Mouse (Mus musculus): ENCODE results near the gene Pex14. TPM values are rescaled to one million over a fixed set of nuclear protein-coding genes. Genes with fewer than 3 reads are reported as not detected.

The Pex14 gene
- polyA plus RNA-seq, 1 experiment from 2014 or later, result 63.9 TPM

- WGBS, result 40% methylated on average over 24 of the region's 24 CpGs
- H3K27me3 ChIP-seq (replicated peaks; ENCODE audit: control insufficient read depth, insufficient read depth, low read length), result no peaks in the 10 kb centered on the region
- H3K36me3 ChIP-seq (ENCODE audit: control insufficient read depth, insufficient read depth, low read length), result no peaks in the 10 kb centered on the region
- no peak overlapping the region for H3K4me2 ChIP-seq (ENCODE audit: low read length)
- H3K4me3 ChIP-seq (ENCODE audit: low read length), result no peak overlapping the region
- peak overlapping the region; percentile 58 for H3K27ac ChIP-seq (ENCODE audit: low read depth, low read length)
- peaks cover 32% of the 10 kb centered on the region for H3K4me1 ChIP-seq (ENCODE audit: control insufficient read depth, insufficient read depth, low read depth, low read length)
- ATAC-seq, result no peak
- no peaks in the 10 kb centered on the region for H3K9me3 ChIP-seq (ENCODE audit: control insufficient read depth, low read length)
- H3K9ac ChIP-seq (ENCODE audit: low read depth, low read length), result no peak overlapping the region
Measured at GRCm38 (mm10) chr4:148985541-148986476, 113.9 kb downstream of the Pex14 start.

DNA sequence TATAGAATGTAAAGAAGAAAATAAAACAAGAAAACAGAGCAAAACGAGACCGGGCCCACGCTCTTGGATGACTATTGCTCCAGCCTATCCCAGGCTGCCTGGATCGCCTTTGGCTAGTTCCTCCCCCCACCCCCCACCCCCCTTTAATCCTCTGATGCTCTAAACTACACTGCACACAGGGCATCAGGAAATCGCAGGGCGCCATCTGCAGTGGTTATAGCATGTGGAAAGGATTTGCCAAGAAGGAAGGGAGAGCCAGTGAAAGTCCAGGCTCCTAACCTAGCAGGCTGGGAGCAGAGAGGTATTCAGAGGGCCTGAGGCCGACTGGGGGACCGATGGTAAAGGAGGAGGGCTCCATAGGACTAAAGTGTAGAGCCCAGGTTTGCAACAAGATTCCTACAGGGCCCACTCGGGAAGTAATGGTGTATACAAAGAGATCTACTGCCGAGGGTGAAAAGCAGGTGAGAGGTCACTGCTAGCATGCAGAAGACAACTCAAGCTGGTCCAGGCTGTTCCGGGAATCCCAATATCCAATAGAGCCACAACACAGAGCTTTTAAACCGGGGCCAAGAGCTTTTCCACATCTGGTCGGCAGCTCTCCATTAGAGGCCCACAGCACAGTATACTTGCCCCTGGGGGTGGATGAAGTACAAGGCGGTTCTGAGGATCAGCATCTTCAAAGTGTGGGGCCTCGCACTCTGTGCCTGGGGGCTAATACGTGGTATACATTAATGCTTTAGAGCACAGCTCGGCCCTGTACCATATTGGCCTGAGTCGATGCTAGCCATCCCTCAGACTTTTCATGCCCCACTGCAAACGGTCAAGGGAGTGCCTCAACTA, 114.8 kb downstream of the Pex14 start:
- no peaks in the 10 kb centered on the region for H3K27me3 ChIP-seq (replicated peaks; ENCODE audit: control insufficient read depth, insufficient read depth, low read length)
- no peak overlapping the region for H3K4me3 ChIP-seq (ENCODE audit: low read length)
- 59% methylated on average over 19 of the region's 19 CpGs for WGBS
- H3K36me3 ChIP-seq (ENCODE audit: control insufficient read depth, insufficient read depth, low read length), result no peaks in the 10 kb centered on the region
- H3K4me1 ChIP-seq (ENCODE audit: control insufficient read depth, insufficient read depth, low read depth, low read length), result peaks cover 30% of the 10 kb centered on the region
- H3K9me3 ChIP-seq (ENCODE audit: control insufficient read depth, low read length), result no peaks in the 10 kb centered on the region
- H3K9ac ChIP-seq (ENCODE audit: low read depth, low read length), result no peak overlapping the region
- H3K27ac ChIP-seq (ENCODE audit: low read depth, low read length), result peak overlapping the region; percentile 58
- 0 out of 2 replicates have a peak, but pooled peaks have one; percentile 53 for ATAC-seq
- H3K4me2 ChIP-seq (ENCODE audit: low read length), result no peak overlapping the region

DNA sequence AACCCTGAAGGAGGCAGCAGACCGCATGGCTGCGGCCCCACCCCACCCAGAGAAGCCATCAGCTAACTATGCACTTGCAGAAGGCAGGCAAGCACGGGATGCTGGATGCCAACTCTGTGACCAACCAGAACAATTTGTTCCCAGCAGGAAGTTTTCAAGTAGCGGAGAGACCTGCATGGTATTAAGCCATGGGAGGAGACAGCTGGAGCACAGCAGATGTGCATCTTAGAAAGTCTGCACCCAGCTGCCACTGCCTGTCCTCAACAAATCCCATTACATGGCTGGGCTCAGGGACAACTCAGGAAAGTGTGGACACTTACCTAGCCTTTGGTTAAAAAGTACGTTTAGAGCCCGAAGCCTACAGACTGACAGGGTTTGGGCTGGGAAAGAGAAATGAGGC, 117.4 kb downstream of the Pex14 start:
- H3K4me2 ChIP-seq (ENCODE audit: low read length), result no peak overlapping the region
- peaks cover 30% of the 10 kb centered on the region for H3K4me1 ChIP-seq (ENCODE audit: control insufficient read depth, insufficient read depth, low read depth, low read length)
- H3K36me3 ChIP-seq (ENCODE audit: control insufficient read depth, insufficient read depth, low read length), result no peaks in the 10 kb centered on the region
- H3K9ac ChIP-seq (ENCODE audit: low read depth, low read length), result no peak overlapping the region
- no peak overlapping the region for H3K27ac ChIP-seq (ENCODE audit: low read depth, low read length)
- no peak for ATAC-seq
- no peaks in the 10 kb centered on the region for H3K27me3 ChIP-seq (replicated peaks; ENCODE audit: control insufficient read depth, insufficient read depth, low read length)
- no peak overlapping the region for H3K4me3 ChIP-seq (ENCODE audit: low read length)
- 53% methylated on average over 6 of the region's 6 CpGs for WGBS
- H3K9me3 ChIP-seq (ENCODE audit: control insufficient read depth, low read length), result no peaks in the 10 kb centered on the region

DNA sequence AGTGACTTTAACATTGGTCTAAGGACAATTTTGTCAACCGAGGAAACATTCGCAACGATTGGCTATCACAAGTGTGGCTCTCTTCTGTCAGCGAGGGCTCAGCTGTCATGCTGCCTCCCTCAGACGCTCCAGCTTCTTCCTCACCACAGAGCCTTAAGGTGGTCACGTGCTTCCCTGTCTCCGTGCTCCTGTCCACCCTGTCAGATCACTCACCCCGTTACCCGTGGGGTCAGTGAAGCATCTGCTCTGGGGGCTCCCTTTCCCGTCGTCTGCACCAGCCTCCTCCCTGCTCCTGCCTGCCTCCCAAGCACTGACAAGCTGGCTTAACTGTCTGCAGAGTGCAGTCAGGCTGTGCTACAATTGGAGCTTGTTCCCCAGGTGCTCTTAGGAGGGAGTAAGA, 119.8 kb downstream of the Pex14 start:
- Histone ChIP-seq H3K4me2 (ENCODE audit: low read length) (no peak overlapping the region), H3K9ac (ENCODE audit: low read depth, low read length) (no peak overlapping the region), H3K27me3 (replicated peaks; ENCODE audit: control insufficient read depth, insufficient read depth, low read length) (no peaks in the 10 kb centered on the region), H3K9me3 (ENCODE audit: control insufficient read depth, low read length) (no peaks in the 10 kb centered on the region), H3K36me3 (ENCODE audit: control insufficient read depth, insufficient read depth, low read length) (no peaks in the 10 kb centered on the region), H3K27ac (ENCODE audit: low read depth, low read length) (no peak overlapping the region), H3K4me3 (ENCODE audit: low read length) (no peak overlapping the region), H3K4me1 (ENCODE audit: control insufficient read depth, insufficient read depth, low read depth, low read length) (peaks cover 15% of the 10 kb centered on the region)
- 59% methylated on average over 11 of the region's 11 CpGs for WGBS
- no peak for ATAC-seq

DNA sequence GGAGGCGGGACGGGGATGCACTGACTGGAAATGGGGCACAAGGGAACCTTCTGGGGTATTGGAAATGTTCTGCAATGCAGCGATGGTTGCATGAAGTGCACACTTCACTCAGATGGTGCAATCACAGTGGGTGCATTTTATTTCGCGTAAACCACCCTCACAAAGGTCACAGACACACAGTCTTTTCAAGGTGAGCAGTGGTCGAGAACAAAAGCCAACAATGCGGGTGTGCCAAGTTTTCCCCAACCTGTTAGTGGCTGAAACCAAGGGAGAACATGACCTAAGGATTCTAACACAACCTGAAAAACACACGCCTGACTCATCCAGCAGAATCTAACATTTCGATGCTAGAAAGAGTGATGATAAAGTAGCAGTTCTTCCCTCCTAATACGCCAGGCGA, 120.8 kb downstream of the Pex14 start:
- Histone ChIP-seq H3K9me3 (ENCODE audit: control insufficient read depth, low read length) (no peaks in the 10 kb centered on the region), H3K27me3 (replicated peaks; ENCODE audit: control insufficient read depth, insufficient read depth, low read length) (no peaks in the 10 kb centered on the region), H3K4me1 (ENCODE audit: control insufficient read depth, insufficient read depth, low read depth, low read length) (peaks cover 17% of the 10 kb centered on the region), H3K27ac (ENCODE audit: low read depth, low read length) (no peak overlapping the region), H3K4me2 (ENCODE audit: low read length) (no peak overlapping the region), H3K36me3 (ENCODE audit: control insufficient read depth, insufficient read depth, low read length) (no peaks in the 10 kb centered on the region), H3K4me3 (ENCODE audit: low read length) (no peak overlapping the region), H3K9ac (ENCODE audit: low read depth, low read length) (no peak overlapping the region)
- 82% methylated on average over 11 of the region's 11 CpGs for WGBS
- ATAC-seq, result no peak

DNA sequence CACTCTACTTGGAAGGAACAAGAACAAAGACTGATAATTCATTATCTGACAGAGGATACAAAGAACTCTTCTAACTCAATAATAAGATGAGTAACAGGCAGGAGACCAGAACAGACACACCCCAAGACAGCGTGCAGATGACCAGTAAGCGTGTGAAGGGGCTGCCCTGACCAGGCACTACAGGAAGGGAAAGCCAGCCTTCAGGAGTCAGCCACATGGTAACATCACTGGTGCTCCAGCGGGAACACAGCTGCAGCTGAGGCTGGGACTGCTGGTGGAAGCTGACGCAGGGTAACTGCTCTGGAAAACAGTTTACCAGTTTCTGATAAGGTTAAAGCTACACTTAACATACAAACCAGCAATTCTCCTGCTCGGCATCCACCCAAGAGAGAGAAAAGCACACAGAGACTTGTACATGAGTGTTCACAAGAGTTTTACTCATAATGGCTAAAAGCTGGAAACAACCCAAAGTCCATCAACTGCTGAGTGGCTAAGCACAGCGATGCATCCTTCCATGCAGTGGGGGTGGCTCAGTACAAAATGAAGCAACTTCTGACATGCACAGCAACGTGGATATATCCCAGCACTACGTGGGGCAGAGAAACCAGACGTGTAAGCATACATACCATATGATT, 121.3 kb downstream of the Pex14 start:
- Histone ChIP-seq H3K9me3 (ENCODE audit: control insufficient read depth, low read length) (no peaks in the 10 kb centered on the region), H3K27ac (ENCODE audit: low read depth, low read length) (no peak overlapping the region), H3K4me2 (ENCODE audit: low read length) (no peak overlapping the region), H3K4me3 (ENCODE audit: low read length) (no peak overlapping the region), H3K9ac (ENCODE audit: low read depth, low read length) (no peak overlapping the region), H3K36me3 (ENCODE audit: control insufficient read depth, insufficient read depth, low read length) (no peaks in the 10 kb centered on the region), H3K27me3 (replicated peaks; ENCODE audit: control insufficient read depth, insufficient read depth, low read length) (no peaks in the 10 kb centered on the region), H3K4me1 (ENCODE audit: control insufficient read depth, insufficient read depth, low read depth, low read length) (peaks cover 17% of the 10 kb centered on the region)
- 49% methylated on average over 9 of the region's 9 CpGs for WGBS
- no peak for ATAC-seq

DNA sequence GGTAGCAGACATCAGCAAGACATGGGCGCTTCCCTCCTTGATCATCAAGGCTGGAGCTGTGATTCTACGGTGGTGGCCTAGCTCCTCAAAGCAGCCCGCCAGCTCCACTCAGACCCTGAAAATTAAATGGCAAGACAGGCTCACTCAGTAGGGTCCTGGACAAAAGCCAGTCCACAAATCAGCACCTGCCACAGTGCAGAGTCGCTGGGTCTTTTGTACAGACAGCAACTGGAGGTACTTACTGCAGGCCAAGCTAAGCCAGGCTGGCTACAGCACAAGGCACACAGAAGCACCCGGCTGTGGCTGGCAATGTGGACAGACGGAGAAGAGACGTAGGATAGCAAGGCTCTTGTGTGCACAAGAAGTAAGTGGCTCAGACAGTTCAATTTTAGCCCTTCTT, 124.8 kb downstream of the Pex14 start:
- Histone ChIP-seq H3K36me3 (ENCODE audit: control insufficient read depth, insufficient read depth, low read length) (no peaks in the 10 kb centered on the region), H3K9ac (ENCODE audit: low read depth, low read length) (no peak overlapping the region), H3K27ac (ENCODE audit: low read depth, low read length) (peak overlapping the region; percentile 16; the same call in 1 of the 2 replicates), H3K4me1 (ENCODE audit: control insufficient read depth, insufficient read depth, low read depth, low read length) (peaks cover 23% of the 10 kb centered on the region), H3K4me2 (ENCODE audit: low read length) (no peak overlapping the region), H3K27me3 (replicated peaks; ENCODE audit: control insufficient read depth, insufficient read depth, low read length) (no peaks in the 10 kb centered on the region), H3K9me3 (ENCODE audit: control insufficient read depth, low read length) (no peaks in the 10 kb centered on the region), H3K4me3 (ENCODE audit: low read length) (no peak overlapping the region)
- peak; percentile 67; the same call in 1 of the 2 replicates for ATAC-seq
- 44% methylated on average over 7 of the region's 7 CpGs for WGBS

- no peak overlapping the region for H3K4me3 ChIP-seq (ENCODE audit: low read length)
- no peak overlapping the region for H3K9ac ChIP-seq (ENCODE audit: low read depth, low read length)
- no peak for ATAC-seq
- no peaks in the 10 kb centered on the region for H3K36me3 ChIP-seq (ENCODE audit: control insufficient read depth, insufficient read depth, low read length)
- H3K27me3 ChIP-seq (replicated peaks; ENCODE audit: control insufficient read depth, insufficient read depth, low read length), result no peaks in the 10 kb centered on the region
- 63% methylated on average over 14 of the region's 14 CpGs for WGBS
- H3K27ac ChIP-seq (ENCODE audit: low read depth, low read length), result no peak overlapping the region
- peaks cover 21% of the 10 kb centered on the region for H3K4me1 ChIP-seq (ENCODE audit: control insufficient read depth, insufficient read depth, low read depth, low read length)
- H3K9me3 ChIP-seq (ENCODE audit: control insufficient read depth, low read length), result no peaks in the 10 kb centered on the region
- no peak overlapping the region for H3K4me2 ChIP-seq (ENCODE audit: low read length)
Measured at GRCm38 (mm10) chr4:148973387-148973786, 126.3 kb downstream of the Pex14 start.

DNA sequence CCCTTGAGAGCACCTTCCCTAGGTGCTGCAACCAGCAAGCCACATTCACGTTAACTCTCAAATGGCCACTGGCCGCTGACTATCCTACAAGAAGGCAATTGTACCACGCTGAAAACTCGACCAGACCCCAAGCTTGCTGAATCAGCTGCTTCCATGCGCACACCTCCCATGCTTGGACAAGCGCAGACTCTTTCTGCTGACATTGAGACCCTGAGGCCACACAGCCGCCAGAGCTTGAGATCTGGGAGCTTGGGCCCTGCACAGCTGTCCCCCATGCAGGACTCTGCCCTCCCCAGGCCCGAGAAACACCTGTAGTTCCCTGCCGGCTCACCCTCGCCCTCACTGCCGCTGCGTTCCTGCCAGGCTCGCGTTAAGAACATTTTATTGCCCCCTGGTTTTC, 127.0 kb downstream of the Pex14 start:
- Histone ChIP-seq H3K27ac (ENCODE audit: low read depth, low read length) (no peak overlapping the region), H3K9me3 (ENCODE audit: control insufficient read depth, low read length) (no peaks in the 10 kb centered on the region), H3K4me1 (ENCODE audit: control insufficient read depth, insufficient read depth, low read depth, low read length) (peaks cover 18% of the 10 kb centered on the region), H3K4me2 (ENCODE audit: low read length) (no peak overlapping the region), H3K9ac (ENCODE audit: low read depth, low read length) (no peak overlapping the region), H3K27me3 (replicated peaks; ENCODE audit: control insufficient read depth, insufficient read depth, low read length) (no peaks in the 10 kb centered on the region), H3K36me3 (ENCODE audit: control insufficient read depth, insufficient read depth, low read length) (no peaks in the 10 kb centered on the region), H3K4me3 (ENCODE audit: low read length) (no peak overlapping the region)
- WGBS, result 78% methylated on average over 14 of the region's 14 CpGs
- no peak for ATAC-seq
